ENCODE assay signal across 10 mouse cellular contexts in the genomic region with DNA sequence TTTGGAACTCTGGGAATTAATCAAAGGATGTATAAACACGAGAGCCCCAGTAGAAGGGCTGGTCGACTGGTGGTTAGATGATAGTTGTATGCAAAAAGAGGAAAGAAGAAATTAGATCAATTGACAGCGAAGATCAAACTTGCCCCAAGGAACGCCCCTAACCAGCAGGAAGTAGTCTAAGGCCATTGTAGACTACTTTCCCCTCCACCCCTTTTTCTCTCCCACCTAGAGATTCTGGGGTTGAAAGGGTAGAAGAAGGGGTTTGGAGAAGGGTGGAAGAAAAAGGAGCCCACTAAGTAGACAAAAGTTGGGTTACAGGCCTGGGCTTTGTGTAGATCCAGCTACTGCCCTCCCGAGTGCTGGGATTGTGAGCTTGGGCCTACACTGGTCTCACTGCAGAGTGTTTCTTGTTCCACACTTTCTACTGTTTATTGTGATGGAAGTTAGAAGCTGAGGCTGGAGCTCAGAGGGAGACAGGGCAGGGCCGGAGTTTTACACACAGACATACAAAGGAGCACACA.
DNase-seq lines count a peak whose midpoint lies in the region; ATAC-seq and TF ChIP-seq lines count a peak whose summit lies in the region.
"Had no signal": no experiment of that assay in that cellular context is flagged by ENCODE, and none has a peak within 500 bp of the region (broad histone marks: within the 10 kb centered on the region; RNA-seq: fewer than 3 reads in every experiment).

No protein-coding gene starts in this region.

- DNase-seq in kidney, adult 2 months: no peak
- DNase-seq in kidney, adult 18-20 months: no peak
- DNase-seq in CD4-positive, CD25-positive, alpha-beta regulatory T cell, adult 2 months (ENCODE audit: low read depth, low spot score): peak; percentile 68
- DNase-seq in ES-CJ7 (ENCODE audit: low read depth, low spot score): peak; percentile 67
- DNase-seq in cerebellum, adult 18-20 months: no peak
- DNase-seq in urinary bladder, postnatal 14 days (ENCODE audit: low spot score): no peak
- DNase-seq: cerebellum, adult 11-12 months; right cerebral cortex, adult 18-20 months had no signal

- no peak for ATAC-seq in limb, embryonic 12.5 days (ENCODE audit: insufficient number of reproducible peaks, insufficient read depth, low FRiP score, low TSS enrichment, low read depth)

- no peak overlapping the region for H3K4me2 ChIP-seq in limb, embryonic 12.5 days

- H3K27me3 ChIP-seq in kidney, adult 2 months (replicated peaks; ENCODE audit: control insufficient read depth, insufficient read depth, low read length): no peaks in the 10 kb centered on the region
- peaks cover 19% of the 10 kb centered on the region for H3K27me3 ChIP-seq in limb, embryonic 12.5 days
- H3K27me3 ChIP-seq: lung, embryonic 15.5 days had no signal

- no peak overlapping the region for H3K4me3 ChIP-seq in kidney, adult 2 months (ENCODE audit: insufficient read depth, low read depth, low read length)
- no peak overlapping the region for H3K4me3 ChIP-seq in limb, embryonic 12.5 days (replicated peaks)

- no peaks in the 10 kb centered on the region for H3K4me1 ChIP-seq in kidney, adult 2 months (ENCODE audit: control insufficient read depth, insufficient read depth, low read length)
- peaks cover 8% of the 10 kb centered on the region; the same call in 1 of the 2 replicates for H3K4me1 ChIP-seq in limb, embryonic 12.5 days (replicated peaks)

- no peak for TF ChIP-seq POLR2A in kidney, adult 2 months (IDR thresholded peaks at IDR 0.05; ENCODE audit: low read depth, low read length)

- no peak for TF ChIP-seq CTCF in kidney, adult 2 months (conservative IDR thresholded peaks at IDR 0.05; ENCODE audit: insufficient read depth, insufficient read length, low read depth, low read length)

- 80% methylated on average over 6 of the region's 6 CpGs for WGBS in kidney, adult 2 months
- 53% methylated on average over 6 of the region's 6 CpGs for WGBS in limb, embryonic 12.5 days

- H3K9me3 ChIP-seq in limb, embryonic 12.5 days: no peaks in the 10 kb centered on the region
- H3K9me3 ChIP-seq: lung, embryonic 15.5 days had no signal

- peak overlapping the region; percentile 35 for H3K27ac ChIP-seq in kidney, adult 2 months (ENCODE audit: insufficient read depth, low read depth, low read length)
- peak overlapping the region; percentile 53; the same call in 1 of the 2 replicates for H3K27ac ChIP-seq in limb, embryonic 12.5 days

- H3K36me3 ChIP-seq in kidney, adult 2 months (ENCODE audit: control insufficient read depth, insufficient read depth, low read length): no peaks in the 10 kb centered on the region
- H3K36me3 ChIP-seq in limb, embryonic 12.5 days: no peaks in the 10 kb centered on the region
- H3K36me3 ChIP-seq: lung, embryonic 15.5 days had no signal

- no peak overlapping the region for H3K9ac ChIP-seq in limb, embryonic 12.5 days (replicated peaks)
- H3K9ac ChIP-seq: lung, embryonic 15.5 days had no signal

Comparison
In these comparisons a context has a peak if more than half of its experiments do, and no peak if none do; other contexts are left out.
1. DNase-seq: peak in CD4-positive, CD25-positive, alpha-beta regulatory T cell, adult 2 months (single experiment) and ES-CJ7 (single experiment); none in kidney, adult 2 months (single experiment), kidney, adult 18-20 months (single experiment), cerebellum, adult 18-20 months (0 of 2) and urinary bladder, postnatal 14 days (single experiment).